Mouse (Mus musculus): ENCODE measurements around the gene Stk10.
"Not testable (repeated sequence)": the region's sequence is repeated elsewhere in the genome, so short reads cannot be mapped to it uniquely, and the experiment has no call there.

Gene Stk10

DNA sequence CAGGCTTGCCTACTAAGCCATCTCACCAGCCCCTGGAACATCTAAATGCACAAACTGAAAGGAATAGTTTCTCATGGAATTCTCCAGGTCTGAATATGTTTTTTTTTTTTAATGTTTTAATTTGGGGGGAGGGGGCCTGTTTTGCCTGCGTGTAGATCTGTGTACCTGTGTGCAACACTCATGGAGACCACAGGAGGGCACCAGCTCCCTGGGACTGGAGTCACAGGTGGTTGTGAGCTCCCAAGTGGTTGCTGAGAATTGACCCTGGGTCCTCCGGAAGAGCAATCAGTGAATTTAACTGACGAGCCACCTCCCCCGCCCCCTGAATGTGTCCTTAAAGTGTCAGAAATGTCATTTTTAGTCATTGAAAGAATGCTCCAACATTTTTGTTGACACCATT, 61.0 kb downstream of the Stk10 start:
- no peak for DNase-seq (ENCODE audit: low read depth, low spot score)

DNA sequence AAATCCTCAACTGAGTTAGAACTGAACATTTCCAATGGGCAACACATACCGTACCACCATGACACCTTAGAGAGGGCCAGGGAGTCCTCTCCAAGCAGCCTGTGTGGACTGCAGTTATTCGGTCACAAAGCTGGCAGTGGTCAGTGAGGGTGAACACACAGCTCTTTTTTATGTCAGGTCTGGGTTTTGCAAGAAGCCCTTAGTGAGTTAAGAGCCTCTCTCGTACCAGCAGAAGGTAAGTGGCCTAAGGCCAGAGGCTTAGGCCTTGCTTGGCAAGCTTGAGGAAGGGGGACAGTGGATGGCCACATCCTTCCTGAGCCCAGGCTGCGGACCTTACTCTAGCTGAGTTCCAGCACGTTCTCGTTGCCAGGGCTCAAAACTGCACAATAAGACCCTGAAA, 67.3 kb downstream of the Stk10 start:
- DNase-seq (ENCODE audit: low read depth, low spot score) = no peak

DNA sequence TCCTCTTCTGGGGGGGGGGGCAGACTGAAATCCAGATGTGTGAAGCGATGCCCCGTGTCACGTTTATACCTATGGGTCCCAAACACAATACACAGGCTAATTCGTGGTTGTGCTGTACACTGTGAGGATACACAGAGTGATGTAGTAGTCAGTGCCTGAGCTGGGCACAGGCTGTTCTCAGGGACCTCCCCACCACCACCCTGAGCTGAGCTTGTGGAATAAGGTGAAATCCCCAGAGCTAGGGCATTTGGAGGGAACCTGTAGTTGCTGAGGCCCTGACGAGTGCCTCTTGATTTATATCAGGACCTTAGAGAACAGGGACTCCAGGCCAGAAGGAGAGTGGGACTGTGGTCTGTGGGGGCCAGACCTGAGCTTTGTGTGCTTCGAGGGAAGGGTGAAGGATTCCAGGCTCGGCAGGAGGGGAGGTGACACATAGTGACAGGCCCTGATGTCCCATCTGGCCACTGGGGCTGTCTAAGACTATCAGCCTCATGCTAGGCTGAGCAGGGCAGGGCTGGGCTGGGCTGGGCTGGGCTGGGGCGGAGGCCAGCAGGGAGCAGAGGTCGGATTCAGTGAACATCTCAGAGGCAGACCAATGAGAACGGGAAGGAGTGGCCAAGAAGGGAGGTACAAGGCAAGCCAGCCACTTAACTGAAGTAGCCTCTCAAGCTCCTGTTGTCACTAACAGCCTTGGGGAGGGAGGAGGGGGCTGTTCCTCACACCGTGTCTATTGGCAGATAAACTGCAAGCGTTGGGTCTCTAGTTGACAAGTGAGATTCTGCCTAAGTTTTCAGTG, 68.6 kb downstream of the Stk10 start:
- peak; percentile 41 for DNase-seq (ENCODE audit: low read depth, low spot score)

DNA sequence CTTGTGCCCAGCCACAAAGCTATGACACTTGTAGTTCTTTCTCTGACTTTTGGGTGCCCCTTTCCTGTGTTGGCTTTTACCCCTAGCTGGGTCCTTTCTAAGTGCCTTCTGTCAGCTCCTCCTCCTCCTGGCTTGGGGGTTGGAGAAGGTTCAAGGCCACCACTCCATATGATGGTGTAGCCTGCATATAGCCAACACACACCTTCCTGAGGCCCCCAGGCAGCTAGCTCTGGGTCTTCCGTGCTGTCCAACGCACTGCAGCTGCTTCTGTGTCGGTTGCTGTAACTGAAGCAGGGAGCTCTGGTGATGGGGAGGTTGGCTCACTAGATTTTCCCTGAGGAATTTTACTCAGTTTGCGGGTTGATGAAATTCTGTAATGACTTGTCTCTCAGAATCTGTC, 71.6 kb downstream of the Stk10 start:
- no peak for DNase-seq (ENCODE audit: low read depth, low spot score)

DNA sequence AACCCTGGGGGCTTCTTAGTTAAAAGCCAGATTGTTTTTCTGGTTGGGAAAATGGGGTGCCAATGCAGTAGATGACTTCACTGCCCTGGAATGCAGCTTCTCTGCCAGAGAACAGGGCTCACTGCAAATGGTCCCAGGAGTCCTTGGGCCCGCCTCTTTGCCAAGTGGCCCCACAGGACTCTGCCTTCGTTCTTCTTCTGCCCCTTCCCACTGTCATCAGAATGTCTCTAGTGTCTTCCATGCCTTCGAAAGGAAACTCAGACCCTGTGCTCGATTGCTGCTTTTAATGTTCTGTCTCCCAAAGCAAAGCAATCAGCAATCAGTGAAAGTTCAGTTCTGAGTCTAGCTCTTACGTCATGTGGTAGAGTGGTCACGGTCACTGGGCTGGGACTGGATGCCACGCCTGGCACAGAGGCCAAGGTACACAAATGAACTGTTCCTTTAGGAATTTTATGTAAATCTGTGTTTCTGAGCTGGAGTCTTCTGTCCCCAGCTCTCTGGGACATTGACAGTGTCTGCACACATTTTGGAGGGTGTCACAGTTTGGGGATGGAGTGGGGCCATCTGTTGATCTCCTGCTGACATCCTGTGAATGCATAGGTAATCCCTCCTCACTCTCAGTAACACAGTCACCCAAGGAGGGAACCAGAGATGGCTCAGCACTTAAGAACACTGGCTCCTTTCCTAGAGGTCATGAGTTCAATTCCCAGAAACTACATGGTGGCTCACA, 72.2 kb downstream of the Stk10 start:
- DNase-seq (ENCODE audit: low read depth, low spot score) = peak; percentile 52

DNA sequence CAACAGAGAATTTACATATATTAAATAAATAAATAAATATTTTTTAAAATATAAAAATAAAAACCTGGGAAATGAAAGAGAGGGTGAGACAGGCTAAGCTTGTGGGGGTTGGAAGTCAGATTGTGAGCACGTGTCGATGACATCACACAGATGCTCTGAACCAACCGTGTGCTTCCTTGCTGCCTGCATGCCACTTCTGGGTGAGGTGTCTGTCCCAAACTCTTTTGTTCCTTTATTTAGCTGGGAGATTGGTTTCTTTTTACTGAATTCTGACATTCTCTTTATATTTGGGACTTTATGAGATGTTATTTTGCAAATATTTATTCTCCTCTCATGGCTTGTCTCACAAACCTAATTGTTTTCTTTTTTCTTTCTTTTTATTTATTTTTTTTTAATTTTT, 72.8 kb downstream of the Stk10 start:
- no peak for DNase-seq (ENCODE audit: low read depth, low spot score)

DNA sequence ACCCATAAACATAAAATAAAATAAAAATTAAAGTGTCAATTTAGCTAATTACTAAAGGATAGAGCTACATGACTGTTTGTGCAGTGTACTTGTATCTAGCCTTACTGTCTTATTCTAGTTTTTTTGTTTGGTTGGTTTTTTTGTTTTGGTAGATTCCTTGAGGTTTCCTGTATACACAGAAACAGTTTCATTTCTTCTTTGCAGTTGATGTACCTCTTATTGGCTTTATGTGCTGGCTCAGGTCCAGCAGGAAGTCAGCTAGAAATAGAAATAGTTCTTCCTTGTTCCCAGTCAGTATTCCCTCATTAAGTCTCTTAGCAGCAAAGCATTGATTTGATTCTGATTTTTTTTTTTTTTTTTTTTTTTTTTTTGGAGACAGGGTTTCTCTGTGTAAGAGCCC, 74.2 kb downstream of the Stk10 start:
- no peak for DNase-seq (ENCODE audit: low read depth, low spot score)

DNA sequence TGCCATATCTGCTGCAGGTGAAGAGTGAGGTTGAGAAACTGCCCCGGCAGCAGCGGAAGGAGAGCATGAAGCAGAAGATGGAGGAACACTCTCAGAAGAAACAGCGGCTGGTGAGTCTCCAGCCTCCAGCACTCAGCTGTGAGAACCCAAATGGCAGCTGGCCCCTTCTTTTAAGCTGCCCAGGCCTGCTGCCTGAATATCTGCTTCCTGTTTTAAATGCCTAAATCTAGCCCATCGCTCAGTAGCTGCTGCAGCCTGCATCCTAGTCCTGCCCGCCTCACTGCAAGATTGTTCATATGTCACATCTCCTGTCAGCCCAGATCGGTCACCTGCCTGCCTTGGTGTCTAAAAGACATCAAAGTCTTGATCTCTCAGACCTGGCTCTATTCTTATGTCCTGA, 77.5 kb downstream of the Stk10 start:
- no peak for DNase-seq (ENCODE audit: low read depth, low spot score)

DNA sequence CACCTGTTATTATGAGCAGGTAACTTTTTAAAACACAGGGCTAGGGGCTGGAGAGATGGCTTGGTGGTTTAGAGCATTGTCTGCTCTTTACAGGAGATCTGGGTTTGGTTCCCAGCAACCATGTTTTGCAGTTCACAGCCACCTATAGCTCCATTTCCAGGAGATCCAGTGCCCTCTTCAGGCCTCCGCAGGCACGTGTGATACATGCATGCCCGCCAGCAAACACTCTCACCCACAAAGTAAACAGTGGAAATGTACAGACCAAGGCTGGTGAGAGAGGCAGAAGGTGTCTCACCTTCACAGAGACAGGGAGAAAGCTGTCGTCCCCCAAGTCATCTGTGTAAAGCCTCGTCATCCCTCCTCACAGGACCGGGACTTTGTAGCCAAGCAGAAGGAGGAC, 79.2 kb downstream of the Stk10 start:
- no peak for DNase-seq (ENCODE audit: low read depth, low spot score)

DNA sequence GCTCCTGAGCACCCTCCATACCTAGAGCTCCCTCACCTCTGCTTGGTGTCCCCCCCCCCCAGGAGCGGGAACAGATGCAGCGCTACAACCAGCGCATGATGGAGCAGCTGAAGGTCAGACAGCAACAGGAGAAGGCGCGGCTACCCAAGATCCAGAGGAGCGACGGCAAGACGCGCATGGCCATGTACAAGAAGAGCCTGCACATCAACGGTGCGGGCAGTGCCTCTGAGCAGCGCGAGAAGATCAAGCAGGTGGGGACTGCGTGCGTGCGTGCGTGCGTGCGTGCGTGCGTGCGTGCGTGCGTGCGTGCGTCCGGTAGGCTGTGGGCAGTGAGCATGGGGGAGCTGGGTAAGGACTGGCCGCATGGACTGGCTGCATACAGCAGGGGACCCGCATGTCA, 81.4 kb downstream of the Stk10 start:
- DNase-seq (ENCODE audit: low read depth, low spot score) = no peak

DNA sequence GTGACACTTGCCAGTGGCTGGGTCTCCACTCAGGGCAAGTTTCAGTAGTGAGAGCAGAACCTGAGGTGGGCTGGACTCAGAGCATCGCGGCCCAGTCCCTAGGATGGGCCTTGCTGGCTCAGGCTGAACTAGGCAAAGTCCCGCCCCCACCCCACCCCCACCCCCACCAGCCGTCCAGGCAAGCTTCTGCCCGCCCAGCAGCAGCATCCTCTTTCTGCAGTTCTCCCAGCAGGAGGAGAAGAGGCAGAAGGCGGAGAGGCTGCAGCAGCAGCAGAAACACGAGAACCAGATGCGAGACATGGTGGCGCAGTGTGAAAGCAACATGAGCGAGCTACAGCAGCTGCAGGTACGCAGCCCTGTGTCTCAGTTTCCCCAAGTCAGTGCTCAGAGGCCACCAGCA, 82.5 kb downstream of the Stk10 start:
- no peak for DNase-seq (ENCODE audit: low read depth, low spot score)

DNA sequence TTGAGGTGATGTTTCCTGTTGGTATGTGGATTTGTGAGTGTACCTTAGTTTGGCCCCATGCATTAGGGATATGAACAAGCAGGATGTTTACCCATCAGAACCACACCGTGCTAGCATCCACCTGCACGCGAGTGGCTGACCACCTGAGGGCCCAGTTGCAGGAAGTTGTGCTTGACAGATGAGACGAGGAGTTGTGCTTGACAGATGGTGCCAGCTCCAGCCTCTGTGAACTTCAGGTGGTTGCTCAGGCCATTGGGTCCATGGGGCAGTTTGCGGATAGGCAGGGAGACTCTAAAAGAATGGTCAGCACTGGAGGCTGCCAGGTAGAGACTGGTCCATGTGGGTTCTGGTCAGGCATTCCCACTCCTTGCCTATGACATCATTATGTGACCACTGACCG, 83.0 kb downstream of the Stk10 start:
- DNase-seq (ENCODE audit: low read depth, low spot score) = no peak

DNA sequence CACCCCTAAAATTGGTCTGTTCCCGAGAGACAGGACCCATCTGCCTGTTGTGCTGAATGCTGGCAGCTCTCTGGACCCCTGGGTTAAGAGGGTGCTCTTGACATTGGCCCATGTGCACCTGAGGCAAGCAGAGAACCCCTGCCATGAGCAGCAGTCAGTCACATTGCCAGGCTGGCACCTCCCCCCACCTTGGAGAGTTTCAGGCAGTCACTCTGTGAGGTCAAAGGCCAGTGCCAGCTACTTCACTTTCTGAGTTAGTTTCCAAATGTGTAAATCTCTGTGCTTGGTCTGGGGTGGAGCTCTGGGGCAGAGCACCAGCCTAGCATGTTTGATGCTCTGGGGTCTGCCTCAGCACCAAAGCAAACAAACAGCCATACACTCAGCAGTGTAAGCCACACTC, 84.9 kb downstream of the Stk10 start:
- no peak for DNase-seq (ENCODE audit: low read depth, low spot score)

DNA sequence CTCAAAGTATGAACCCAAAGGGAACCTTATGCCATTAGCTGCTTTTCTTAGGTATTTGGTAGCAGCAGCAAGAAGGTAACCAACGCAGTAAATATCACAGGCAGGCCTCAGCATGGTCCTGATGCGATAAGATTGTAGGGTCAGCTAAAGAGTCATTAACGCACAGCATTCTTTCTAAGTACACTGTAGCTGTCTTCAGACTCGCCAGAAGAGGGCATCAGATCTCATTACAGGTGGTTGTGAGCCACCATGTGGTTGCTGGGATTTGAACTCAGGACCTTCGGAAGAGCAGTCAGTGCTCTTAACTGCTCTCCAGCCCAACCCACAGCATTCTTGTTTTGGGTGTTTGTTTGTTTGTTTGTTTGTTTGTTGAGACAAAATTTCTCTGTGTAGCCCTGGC, 85.5 kb downstream of the Stk10 start:
- DNase-seq (ENCODE audit: low read depth, low spot score) = not testable (repeated sequence)

DNA sequence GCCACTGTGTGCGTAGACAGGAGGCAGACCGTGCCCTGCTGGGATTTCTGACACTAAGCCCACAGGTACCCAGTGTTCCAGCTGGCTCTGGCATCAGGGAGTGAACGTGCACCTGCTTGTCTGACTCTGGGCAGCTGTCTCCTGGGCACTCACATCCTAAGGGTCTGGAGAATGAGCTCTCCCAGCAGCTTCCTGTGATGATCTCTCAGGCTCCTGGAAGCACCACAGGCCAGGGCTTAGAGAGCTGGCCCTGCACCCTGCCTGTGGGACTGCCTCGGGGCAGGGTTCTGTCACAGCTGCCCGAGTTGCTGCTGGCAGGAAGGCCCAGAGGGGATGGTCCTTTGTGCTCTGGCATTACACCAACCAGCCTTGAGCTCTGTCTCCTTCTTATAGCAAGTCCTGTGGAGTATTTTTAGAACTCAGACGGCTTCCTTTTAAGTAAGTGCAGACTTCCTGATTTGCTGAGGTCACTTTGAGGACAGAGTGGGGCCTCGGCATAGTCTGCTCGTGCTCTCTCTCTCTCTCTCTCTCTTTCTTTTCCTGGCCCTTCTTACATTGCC, 86.2 kb downstream of the Stk10 start:
- no peak for DNase-seq (ENCODE audit: low read depth, low spot score)

DNA sequence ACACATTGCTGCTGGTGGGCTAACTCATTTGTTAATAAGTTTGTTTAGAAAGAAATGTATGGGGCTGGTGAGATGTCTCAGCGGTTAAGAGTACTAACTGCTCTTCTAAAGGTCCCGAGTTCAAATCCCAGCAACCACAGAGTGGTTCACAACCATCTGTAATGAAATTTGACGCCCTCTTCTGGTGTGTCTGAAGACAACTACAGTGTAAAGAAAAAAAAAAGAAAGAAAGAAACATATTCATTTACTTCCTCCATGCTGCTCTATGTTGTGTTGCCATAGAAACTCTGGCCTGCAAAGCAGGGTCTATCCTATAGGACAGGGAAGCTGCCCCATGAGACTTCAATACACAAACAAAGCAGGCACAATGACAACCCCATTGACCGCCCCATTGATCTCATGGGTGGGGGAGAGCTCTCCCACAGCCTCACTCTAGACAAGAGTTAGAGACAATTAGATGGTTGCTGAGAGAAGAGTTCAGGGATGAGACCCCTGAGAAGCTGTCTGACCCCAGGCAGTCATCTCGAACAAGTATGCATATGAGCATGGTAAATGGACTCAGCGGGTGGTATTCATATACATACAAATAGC, 86.9 kb downstream of the Stk10 start:
- DNase-seq (ENCODE audit: low read depth, low spot score) = no peak

DNA sequence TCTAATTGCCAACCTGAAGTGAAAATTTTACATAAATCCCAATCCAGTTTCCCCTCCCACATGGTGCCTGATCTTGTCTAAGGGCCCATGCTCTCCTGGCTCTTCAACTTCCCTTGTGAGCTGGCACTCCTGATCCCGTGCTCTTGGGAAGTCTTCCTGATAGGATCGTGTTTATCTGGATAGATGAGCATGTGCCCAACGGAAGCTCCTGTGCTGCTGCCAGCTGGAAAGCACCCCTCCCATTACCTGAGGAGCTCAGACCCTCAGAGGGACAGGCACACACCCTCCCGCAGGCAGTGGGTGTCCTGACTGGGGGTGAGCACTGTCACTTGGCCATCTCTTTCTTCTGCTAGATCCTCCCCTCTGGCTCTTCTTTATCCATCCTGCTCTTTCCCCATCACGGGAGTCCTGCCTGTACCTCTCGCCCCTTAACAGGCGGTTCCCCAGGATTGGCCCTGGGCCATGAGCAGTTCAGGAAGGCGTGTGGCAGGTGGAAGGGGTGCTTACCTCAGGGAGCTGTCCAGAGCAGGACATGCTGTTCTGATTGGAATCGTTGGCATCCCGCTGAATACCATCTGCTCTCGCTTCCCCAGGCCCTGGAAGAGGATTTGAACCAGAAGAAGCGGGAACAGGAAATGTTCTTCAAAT, 88.8 kb downstream of the Stk10 start:
- no peak for DNase-seq (ENCODE audit: low read depth, low spot score)

DNA sequence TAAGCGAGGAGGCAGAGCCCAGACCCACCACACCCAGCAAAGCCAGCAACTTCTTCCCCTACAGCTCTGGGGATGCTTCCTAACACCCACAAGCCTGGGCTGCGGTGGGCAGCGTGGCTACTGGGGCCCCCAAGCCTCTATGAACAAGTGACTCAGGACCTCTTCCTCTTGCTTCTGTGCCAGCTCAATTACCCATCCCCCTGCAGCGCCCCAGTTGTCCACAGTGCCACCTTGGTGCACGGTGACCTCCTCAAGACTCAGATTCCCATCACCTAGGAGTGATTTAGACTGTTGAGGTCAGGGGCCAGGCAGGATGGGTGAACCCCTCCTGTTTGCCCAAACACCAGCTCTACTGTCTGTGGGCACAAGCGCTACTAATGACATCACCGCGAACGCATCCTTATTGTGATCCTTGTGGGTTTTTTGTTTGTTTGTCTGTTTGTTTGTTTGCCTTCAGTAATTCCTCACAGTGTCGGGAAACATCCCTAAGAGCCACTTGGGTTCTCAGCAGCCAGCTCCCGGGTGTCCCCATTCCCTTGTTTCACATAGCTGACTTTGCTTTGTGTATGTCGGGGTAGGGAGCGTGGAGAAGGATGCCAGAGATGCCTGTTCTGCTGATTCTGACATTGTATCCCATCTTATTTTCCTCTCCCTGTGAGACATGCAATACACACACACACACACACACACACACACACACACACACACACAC, 89.5 kb downstream of the Stk10 start:
- no peak for DNase-seq (ENCODE audit: low read depth, low spot score)

DNA sequence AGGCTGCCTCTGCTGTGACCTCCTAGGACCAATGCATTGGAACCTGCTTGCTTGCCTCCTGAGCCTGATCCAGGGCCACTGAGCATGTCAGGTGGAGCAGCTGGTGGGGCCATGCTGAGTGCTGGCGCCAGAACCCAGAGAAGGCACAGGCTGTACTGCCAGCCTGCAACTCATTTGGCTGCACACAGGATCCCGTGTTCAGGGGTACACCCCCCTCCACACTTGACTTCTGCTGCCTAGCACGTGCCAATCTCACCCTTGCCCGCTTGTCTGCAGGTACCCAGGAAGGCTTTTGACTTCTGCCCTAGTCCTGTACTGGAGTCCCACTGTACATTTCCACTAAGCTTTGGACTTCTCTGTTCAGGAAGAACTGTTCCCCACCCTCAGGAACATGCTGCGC, 90.1 kb downstream of the Stk10 start:
- no peak for DNase-seq (ENCODE audit: low read depth, low spot score)

DNA sequence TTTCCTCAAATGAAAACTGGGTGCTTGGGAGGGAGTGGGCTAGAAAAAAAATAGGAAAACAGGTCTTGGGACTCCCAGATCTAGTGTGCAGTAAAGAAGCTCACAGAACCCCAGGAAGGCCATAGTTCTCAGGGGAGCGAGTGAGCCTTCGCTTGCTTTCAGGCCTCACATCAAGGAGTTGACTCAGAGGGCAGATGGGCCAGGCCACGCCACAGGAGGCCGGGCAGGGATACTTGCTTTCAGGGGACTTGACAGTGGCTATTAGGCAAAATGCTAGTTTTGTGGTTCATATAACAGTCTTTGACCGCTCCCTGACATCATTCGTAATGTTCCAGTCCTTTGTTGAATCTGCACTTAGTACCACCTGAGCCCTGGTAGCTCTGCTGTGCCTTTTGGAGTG, 90.8 kb downstream of the Stk10 start:
- DNase-seq (ENCODE audit: low read depth, low spot score) = no peak

DNA sequence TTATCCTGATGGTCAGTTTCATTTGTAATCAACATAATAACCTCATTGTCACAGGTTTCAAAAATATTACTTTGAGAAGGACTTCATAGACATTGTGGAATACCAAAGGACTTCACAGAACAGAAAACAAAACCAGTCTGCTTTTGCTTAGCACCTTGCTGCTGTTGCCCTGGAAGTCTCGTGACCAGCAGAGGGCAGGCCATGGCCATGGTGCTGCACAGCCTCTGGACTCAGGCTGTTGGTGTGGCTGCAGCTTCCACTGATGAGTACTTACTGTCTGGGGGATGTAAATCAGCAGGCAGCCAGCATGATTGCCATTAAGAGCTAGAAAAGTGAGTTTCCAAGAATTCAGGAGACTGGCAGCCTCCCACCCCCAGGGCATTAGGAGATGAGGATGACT, 92.6 kb downstream of the Stk10 start:
- peak; percentile 44 for DNase-seq (ENCODE audit: low read depth, low spot score)

DNA sequence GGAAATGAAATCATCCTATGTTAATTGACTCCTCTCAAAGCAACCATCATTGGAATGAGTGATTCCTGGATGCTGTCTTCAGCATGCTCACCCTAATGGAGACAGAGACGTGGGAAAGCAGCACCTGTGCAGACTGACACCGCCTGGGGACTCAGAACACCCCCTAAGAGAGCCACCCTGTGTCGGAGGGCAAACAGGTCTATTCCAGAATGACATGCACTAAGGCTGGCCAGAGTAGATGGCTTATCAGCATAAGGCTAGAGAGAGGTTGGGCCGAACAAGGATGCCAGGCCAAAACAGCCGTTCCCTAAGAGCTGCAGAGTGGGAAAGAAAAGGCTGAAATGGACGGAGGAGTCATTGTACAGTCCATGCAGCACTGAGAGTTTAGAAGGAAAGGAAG, 93.0 kb downstream of the Stk10 start:
- DNase-seq (ENCODE audit: low read depth, low spot score) = no peak

Measured in mesoderm, embryonic 11.5 days (tissue).